Mouse (Mus musculus): ENCODE measurements around the gene Olfr920.

The Olfr920 gene

GRCm38 (mm10) chr9:38751999-38752398, at the start of gene Olfr920:
Gene Olfr920, plus strand, starts transcription at chr9:38752299.
- no peak for DNase-seq

GRCm38 (mm10) chr9:38718102-38718501, 34.0 kb upstream of the Olfr920 start, which contains the start of gene Vwa5a:
Gene Vwa5a, plus strand, starts transcription at chr9:38718268.
- DNase-seq, result no peak

- no peak for DNase-seq
Measured at GRCm38 (mm10) chr9:38718927-38719441, 33.1 kb upstream of the Olfr920 start.

- DNase-seq, result no peak
Measured at GRCm38 (mm10) chr9:38724044-38724443, 28.1 kb upstream of the Olfr920 start.

GRCm38 (mm10) chr9:38728218-38728617, 23.9 kb upstream of the Olfr920 start:
- no peak for DNase-seq

- no peak for DNase-seq
Measured at GRCm38 (mm10) chr9:38741408-38741807, 10.7 kb upstream of the Olfr920 start.

GRCm38 (mm10) chr9:38744619-38745315, 7.3 kb upstream of the Olfr920 start:
- DNase-seq, result no peak

- no peak for DNase-seq
Measured at GRCm38 (mm10) chr9:38772768-38773167, 20.7 kb downstream of the Olfr920 start, which contains the start of gene Olfr921. Gene Olfr921, plus strand, starts transcription at chr9:38773068.

- no peak for DNase-seq
Measured at GRCm38 (mm10) chr9:38792689-38793088, 40.6 kb downstream of the Olfr920 start.

- DNase-seq, result no peak
Measured at GRCm38 (mm10) chr9:38805696-38806095, 53.6 kb downstream of the Olfr920 start.

Measured in cerebellum, adult 9-11 months (tissue).